Mouse (Mus musculus) limb, embryonic 14.5 days (tissue): ENCODE measurements around the gene Lnx2. TPM values are rescaled to one million over a fixed set of nuclear protein-coding genes. Genes with fewer than 3 reads are reported as not detected.

ENCODE experiments used
- ATAC-seq: fragments of 200-750 bp; cut with Nextera tagmentation; 2 replicates; pipeline ENCODE4 v1.8.0; 2017; ENCODE audit warnings: low read depth, moderate number of reproducible peaks, moderate TSS enrichment; ENCODE audit not compliant: low FRiP score
- DNase-seq: peaks from one replicate; pipeline ENCODE4 v3.0.0-alpha.2; 2015; ENCODE audit warnings: low spot score
- H3K27ac ChIP-seq: fragments of 300-500 bp; sonication (generic); replicated peaks from 2 replicates; pipeline ENCODE4 v1.5.1; 2014; ENCODE audit warnings: low read depth, mild to moderate bottlenecking, low read length, moderate library complexity, mixed read lengths
- H3K27me3 ChIP-seq: fragments of 300-500 bp; sonication (generic); 2 replicates; pipeline ENCODE4 v1.6.1; 2014; ENCODE audit warnings: low read length, mixed read lengths; ENCODE audit not compliant: control insufficient read depth, insufficient read depth
- H3K36me3 ChIP-seq: fragments of 300-500 bp; sonication (generic); 2 replicates; pipeline ENCODE4 v1.6.1; 2014; ENCODE audit warnings: mild to moderate bottlenecking, low read length, moderate library complexity, mixed read lengths; ENCODE audit not compliant: control insufficient read depth, insufficient read depth
- H3K4me1 ChIP-seq: fragments of 300-500 bp; sonication (generic); 2 replicates; pipeline ENCODE4 v1.6.1; 2014; ENCODE audit warnings: antibody characterized with exemption, low read length, mixed read lengths; ENCODE audit not compliant: control insufficient read depth, insufficient read depth
- H3K4me2 ChIP-seq: fragments of 300-500 bp; sonication (generic); replicated peaks from 2 replicates; pipeline ENCODE4 v1.6.1; 2014; ENCODE audit warnings: low read depth, mild to moderate bottlenecking, low read length, moderate library complexity; ENCODE audit not compliant: severe bottlenecking
- H3K4me3 ChIP-seq: fragments of 300-500 bp; sonication (generic); replicated peaks from 2 replicates; pipeline ENCODE4 v1.5.1; 2014; ENCODE audit warnings: low read length
- H3K9ac ChIP-seq: fragments of 300-500 bp; sonication (generic); 2 replicates; pipeline ENCODE4 v1.6.1; 2014; ENCODE audit warnings: mild to moderate bottlenecking, low read depth, low read length, moderate library complexity; ENCODE audit not compliant: severe bottlenecking
- H3K9me3 ChIP-seq: fragments of 300-500 bp; sonication (generic); 2 replicates; pipeline ENCODE4 v1.6.1; 2016; ENCODE audit warnings: low read length; ENCODE audit not compliant: control insufficient read depth
- POLR2A ChIP-seq: fragments of 200-500 bp; IDR thresholded peaks from 2 replicates; pipeline ENCODE4 v1.8.0; 2012; ENCODE audit warnings: inconsistent platforms, mild to moderate bottlenecking, moderate library complexity, borderline replicate concordance; ENCODE audit not compliant: insufficient read depth, insufficient read length; ENCODE audit errors: extremely low read depth
- WGBS: fragments of 180-500 bp; shearing (Covaris S2); extraction: QIAGEN DNeasy Blood & Tissue Kit; methylation state at CpG from one replicate; pipeline ENCODE4 v1.1.7; 2014; 5-methylcytosine and 5-hydroxymethylcytosine counted together
- polyA plus RNA-seq, 2 experiments: library from polyadenylated mRNA; depleted of rRNA in 1 of 2; stranded (reverse) in 1 of 2; unstranded in 1 of 2; fragments of >200 nt; fragmentation: Nextera tagmentation in 1 of 2; extraction: Ambion mirVana in 1 of 2; gene quantifications; 2 replicates each; pipeline versions ENCODE4 v1.2.1 to v1.2.3; 2012 to 2014

The Lnx2 gene
- polyA plus RNA-seq, 2 experiments, result 13.7 TPM

GRCm38 (mm10) chr5:147077305-147078034 lies 1.1 kb upstream of the Lnx2 start:
- peak overlapping the region; percentile 81 for H3K27ac ChIP-seq
- H3K36me3 ChIP-seq, result peaks cover 15% of the 10 kb centered on the region
- H3K27me3 ChIP-seq, result no peaks in the 10 kb centered on the region
- DNase-seq (peak; percentile 77), ATAC-seq (peak; percentile 71)
- no peaks in the 10 kb centered on the region for H3K9me3 ChIP-seq
- peak overlapping the region; percentile 84 for H3K4me3 ChIP-seq
- TF ChIP-seq POLR2A, result no peak
- WGBS, result under 1% methylated on average over 50 of the region's 57 CpGs
- peak overlapping the region; percentile 80 for H3K9ac ChIP-seq
- peaks cover 13% of the 10 kb centered on the region for H3K4me1 ChIP-seq
- peak overlapping the region; percentile 97 for H3K4me2 ChIP-seq

GRCm38 (mm10) chr5:147076799-147077165 lies 396 bp upstream of the Lnx2 start, which contains the start of gene Polr1d:
TSS of gene Polr1d (plus strand) at chr5:147077050.
- Histone ChIP-seq H3K4me3 (peak within 1 kb of the TSS; percentile 84), H3K4me1 (peaks cover 13% of the 10 kb centered on the region), H3K36me3 (peaks cover 15% of the 10 kb centered on the region), H3K4me2 (peak within 1 kb of the TSS; percentile 97), H3K27me3 (no peaks in the 10 kb centered on the region), H3K9me3 (no peaks in the 10 kb centered on the region), H3K9ac (peak within 1 kb of the TSS; percentile 80), H3K27ac (peak within 1 kb of the TSS; percentile 81)
- 0% methylated on average over 17 of the region's 17 CpGs for WGBS
- ATAC-seq, result peak; percentile 42
- no peak for TF ChIP-seq POLR2A
- DNase-seq, result peak; percentile 30

GRCm38 (mm10) chr5:147075103-147076025 lies 1.0 kb downstream of the Lnx2 start:
- Histone ChIP-seq H3K4me2 (peak overlapping the region; percentile 97), H3K27me3 (no peaks in the 10 kb centered on the region), H3K27ac (peak overlapping the region; percentile 76; the same call in 1 of the 2 replicates), H3K4me1 (peaks cover 13% of the 10 kb centered on the region), H3K9me3 (no peaks in the 10 kb centered on the region), H3K9ac (peak overlapping the region; percentile 73), H3K36me3 (peaks cover 7% of the 10 kb centered on the region; the same call in 1 of the 2 replicates), H3K4me3 (peak overlapping the region; percentile 84)
- ATAC-seq, result no peak
- WGBS, result 15% methylated on average over 21 of the region's 21 CpGs
- DNase-seq, result peak; percentile 50
- no peak for TF ChIP-seq POLR2A

GRCm38 (mm10) chr5:147073805-147074204 lies 2.6 kb downstream of the Lnx2 start:
- H3K4me1 ChIP-seq, result peaks cover 13% of the 10 kb centered on the region
- no peak overlapping the region for H3K9ac ChIP-seq
- H3K9me3 ChIP-seq, result no peaks in the 10 kb centered on the region
- H3K27me3 ChIP-seq, result no peaks in the 10 kb centered on the region
- no peak for ATAC-seq
- DNase-seq, result no peak
- no peak overlapping the region for H3K27ac ChIP-seq
- no peak overlapping the region for H3K4me2 ChIP-seq
- H3K36me3 ChIP-seq, result no peaks in the 10 kb centered on the region
- WGBS, result 86% methylated on average over 6 of the region's 6 CpGs
- H3K4me3 ChIP-seq, result no peak overlapping the region
- TF ChIP-seq POLR2A, result no peak

- ATAC-seq (no peak), DNase-seq (no peak)
- Histone ChIP-seq H3K36me3 (no peaks in the 10 kb centered on the region), H3K4me2 (no peak overlapping the region), H3K4me3 (no peak overlapping the region), H3K9ac (no peak overlapping the region), H3K27me3 (no peaks in the 10 kb centered on the region), H3K27ac (no peak overlapping the region), H3K4me1 (peaks cover 6% of the 10 kb centered on the region; the same call in 1 of the 2 replicates), H3K9me3 (no peaks in the 10 kb centered on the region)
- TF ChIP-seq POLR2A, result no peak
- 75% methylated on average over 4 of the region's 4 CpGs for WGBS
Measured at GRCm38 (mm10) chr5:147071886-147072285, 4.5 kb downstream of the Lnx2 start.
